Mouse (Mus musculus): ENCODE measurements around the gene Ltb. TPM values are rescaled to one million over a fixed set of nuclear protein-coding genes. Genes with fewer than 3 reads are reported as not detected.

Gene Ltb
- 1.2 and 2.0 TPM in 2 replicates for polyA plus RNA-seq (2015; fragmentation: Nextera tagmentation; extraction: Ambion mirVana)

- H3K36me3 ChIP-seq (replicated peaks) = no peaks in the 10 kb centered on the region
- H3K27me3 ChIP-seq = peaks cover 46% of the 10 kb centered on the region
- H3K4me1 ChIP-seq (replicated peaks) = peaks cover 40% of the 10 kb centered on the region
- peak within 1 kb of the TSS; percentile 49 for H3K4me3 ChIP-seq (replicated peaks)
- WGBS (ENCODE audit: insufficient replicate concordance) = 46% methylated on average over 28 of the region's 28 CpGs
- 0 out of 2 replicates have a peak within 1 kb of the TSS, but pooled peaks have one; percentile 40 for H3K9ac ChIP-seq
- H3K4me2 ChIP-seq = peak within 1 kb of the TSS; percentile 74
- ATAC-seq (ENCODE audit: insufficient read depth) = no peak
- peak within 1 kb of the TSS; percentile 38; the same call in 1 of the 2 replicates for H3K27ac ChIP-seq (replicated peaks)
- H3K9me3 ChIP-seq (replicated peaks) = no peaks in the 10 kb centered on the region
Measured at GRCm38 (mm10) chr17:35193881-35194843, at the start of gene Ltb. Ltb (plus strand) TSS chr17:35194439.

DNA sequence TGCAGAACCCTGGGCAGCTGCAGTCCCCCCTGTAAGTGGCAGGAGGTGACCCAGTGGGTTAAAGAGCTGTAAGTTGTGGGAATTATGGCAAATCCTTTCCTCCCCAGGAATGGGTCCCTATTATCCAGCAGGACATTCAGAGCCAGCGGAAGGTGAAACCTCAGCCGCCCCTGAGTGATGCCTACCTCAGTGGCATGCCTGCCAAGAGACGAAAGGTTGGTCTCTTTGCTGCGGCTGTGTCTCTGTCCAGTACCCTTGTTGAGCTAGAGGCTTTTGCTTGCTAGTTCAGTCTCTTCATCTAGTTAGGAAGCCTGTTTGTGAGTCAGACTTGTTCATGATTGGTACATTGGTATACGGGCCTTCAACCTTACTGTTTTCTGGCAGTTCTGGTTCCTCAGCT is 48.1 kb upstream of the Ltb start:
- Histone ChIP-seq H3K27me3 (no peaks in the 10 kb centered on the region), H3K27ac (replicated peaks) (no peak overlapping the region), H3K4me3 (replicated peaks) (no peak overlapping the region), H3K9ac (no peak overlapping the region), H3K9me3 (replicated peaks) (no peaks in the 10 kb centered on the region), H3K4me2 (no peak overlapping the region), H3K4me1 (replicated peaks) (no peaks in the 10 kb centered on the region), H3K36me3 (replicated peaks) (peaks cover 99% of the 10 kb centered on the region)
- 86% methylated on average over 5 of the region's 5 CpGs for WGBS (ENCODE audit: insufficient replicate concordance)
- ATAC-seq (ENCODE audit: insufficient read depth) = no peak

DNA sequence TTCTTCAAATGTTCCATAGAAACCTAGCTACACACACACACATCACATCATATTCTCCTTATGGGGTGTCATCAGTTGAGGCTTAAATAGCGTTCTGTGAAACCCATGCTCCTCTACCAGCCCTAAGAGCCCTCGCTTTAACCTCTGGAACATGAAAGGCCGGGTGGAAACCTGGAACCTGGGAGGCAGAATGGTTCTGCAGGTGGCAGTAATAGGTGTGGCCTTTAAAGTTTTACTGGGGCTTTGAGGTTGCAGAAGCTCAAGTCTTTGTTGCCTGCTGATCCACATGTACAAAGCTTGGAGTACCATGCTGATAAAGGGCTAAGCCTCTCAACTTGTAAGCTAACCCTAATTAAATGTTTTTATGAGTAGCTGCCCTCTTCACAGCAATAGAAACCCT is 46.9 kb upstream of the Ltb start:
- H3K27me3 ChIP-seq = no peaks in the 10 kb centered on the region
- no peak overlapping the region for H3K9ac ChIP-seq
- H3K36me3 ChIP-seq (replicated peaks) = peaks cover 99% of the 10 kb centered on the region
- ATAC-seq (ENCODE audit: insufficient read depth) = no peak
- 66% methylated on average over 3 of the region's 3 CpGs for WGBS (ENCODE audit: insufficient replicate concordance)
- H3K27ac ChIP-seq (replicated peaks) = no peak overlapping the region
- no peaks in the 10 kb centered on the region for H3K4me1 ChIP-seq (replicated peaks)
- no peak overlapping the region for H3K4me3 ChIP-seq (replicated peaks)
- H3K4me2 ChIP-seq = no peak overlapping the region
- no peaks in the 10 kb centered on the region for H3K9me3 ChIP-seq (replicated peaks)

DNA sequence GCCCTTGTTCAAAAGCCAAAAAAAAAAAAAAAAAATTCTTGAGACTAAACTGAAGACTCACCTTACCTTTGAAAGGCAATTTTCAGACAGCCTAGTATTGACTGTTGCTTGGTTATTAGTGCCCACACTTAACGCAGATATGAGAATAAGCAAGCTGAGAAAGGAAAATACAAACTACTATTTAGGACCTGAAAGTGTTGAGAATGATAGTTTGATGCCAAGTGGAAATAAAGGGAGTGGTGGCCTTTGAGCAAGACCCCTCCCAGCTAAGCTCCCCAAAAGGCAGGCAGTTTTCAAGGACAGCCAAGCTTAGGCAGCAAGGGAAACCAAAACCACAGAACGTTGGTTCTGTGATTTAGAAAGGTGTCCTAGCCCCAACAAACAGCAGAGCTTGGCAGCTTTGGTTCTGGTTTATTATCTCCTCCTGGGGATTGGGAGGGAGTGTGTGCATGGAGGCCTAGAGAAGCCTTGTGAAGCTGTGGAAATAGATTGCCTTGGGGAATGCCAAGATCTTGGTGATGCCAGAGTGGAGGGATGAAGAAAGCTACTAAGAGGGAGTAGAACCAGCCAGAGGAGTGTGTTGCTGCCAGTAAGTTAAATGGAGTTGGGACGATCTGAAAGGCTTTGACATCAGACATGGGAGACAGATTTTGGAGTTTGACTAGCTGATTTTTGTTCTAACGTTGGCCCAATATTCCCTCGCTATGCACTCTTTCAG is 46.2 kb upstream of the Ltb start:
- no peaks in the 10 kb centered on the region for H3K9me3 ChIP-seq (replicated peaks)
- no peak overlapping the region for H3K4me3 ChIP-seq (replicated peaks)
- ATAC-seq (ENCODE audit: insufficient read depth) = no peak
- peaks cover 99% of the 10 kb centered on the region for H3K36me3 ChIP-seq (replicated peaks)
- WGBS (ENCODE audit: insufficient replicate concordance) = 70% methylated on average over 5 of the region's 5 CpGs
- H3K27me3 ChIP-seq = no peaks in the 10 kb centered on the region
- H3K27ac ChIP-seq (replicated peaks) = peak overlapping the region; percentile 10; the same call in 1 of the 2 replicates
- H3K9ac ChIP-seq = no peak overlapping the region
- H3K4me1 ChIP-seq (replicated peaks) = no peaks in the 10 kb centered on the region
- no peak overlapping the region for H3K4me2 ChIP-seq

GRCm38 (mm10) chr17:35152121-35152520 is 42.1 kb upstream of the Ltb start:
- H3K4me2 ChIP-seq = no peak overlapping the region
- 86% methylated on average over 4 of the region's 4 CpGs for WGBS (ENCODE audit: insufficient replicate concordance)
- H3K9me3 ChIP-seq (replicated peaks) = no peaks in the 10 kb centered on the region
- no peak overlapping the region for H3K9ac ChIP-seq
- H3K27ac ChIP-seq (replicated peaks) = no peak overlapping the region
- no peak overlapping the region for H3K4me3 ChIP-seq (replicated peaks)
- H3K36me3 ChIP-seq (replicated peaks) = peaks cover 99% of the 10 kb centered on the region
- no peak for ATAC-seq (ENCODE audit: insufficient read depth)
- H3K27me3 ChIP-seq = no peaks in the 10 kb centered on the region
- H3K4me1 ChIP-seq (replicated peaks) = no peaks in the 10 kb centered on the region

DNA sequence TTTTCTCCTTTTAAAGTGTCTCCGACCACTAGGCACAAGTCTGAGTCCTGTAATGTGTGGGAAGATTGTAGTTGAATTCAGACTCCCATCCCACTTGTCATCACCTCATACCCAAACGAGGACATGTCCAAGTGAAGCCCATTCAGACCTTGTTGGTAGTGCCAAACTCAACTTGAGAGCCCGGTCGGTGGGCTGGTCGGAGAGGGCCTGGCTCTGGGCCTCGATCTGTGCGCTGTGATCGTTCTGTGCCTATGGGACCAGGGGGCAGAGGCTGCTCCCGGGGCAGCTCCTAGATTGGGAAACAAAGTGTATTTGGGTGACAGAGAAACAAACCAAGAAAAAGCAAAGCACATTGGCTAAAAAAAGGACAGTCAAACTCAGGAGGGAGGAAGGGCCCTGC is 41.2 kb upstream of the Ltb start:
- 87% methylated on average over 9 of the region's 9 CpGs for WGBS (ENCODE audit: insufficient replicate concordance)
- no peak for ATAC-seq (ENCODE audit: insufficient read depth)
- H3K36me3 ChIP-seq (replicated peaks) = peaks cover 99% of the 10 kb centered on the region
- H3K4me3 ChIP-seq (replicated peaks) = no peak overlapping the region
- no peaks in the 10 kb centered on the region for H3K27me3 ChIP-seq
- H3K4me1 ChIP-seq (replicated peaks) = no peaks in the 10 kb centered on the region
- no peaks in the 10 kb centered on the region for H3K9me3 ChIP-seq (replicated peaks)
- no peak overlapping the region for H3K9ac ChIP-seq
- H3K4me2 ChIP-seq = no peak overlapping the region
- no peak overlapping the region for H3K27ac ChIP-seq (replicated peaks)

GRCm38 (mm10) chr17:35153931-35154330 is 40.3 kb upstream of the Ltb start:
- Histone ChIP-seq H3K4me2 (no peak overlapping the region), H3K27ac (replicated peaks) (no peak overlapping the region), H3K4me3 (replicated peaks) (no peak overlapping the region), H3K9me3 (replicated peaks) (no peaks in the 10 kb centered on the region), H3K4me1 (replicated peaks) (no peaks in the 10 kb centered on the region), H3K9ac (no peak overlapping the region), H3K36me3 (replicated peaks) (peaks cover 99% of the 10 kb centered on the region), H3K27me3 (no peaks in the 10 kb centered on the region)
- no peak for ATAC-seq (ENCODE audit: insufficient read depth)
- 75% methylated on average over 4 of the region's 4 CpGs for WGBS (ENCODE audit: insufficient replicate concordance)

- no peak for ATAC-seq (ENCODE audit: insufficient read depth)
- H3K27me3 ChIP-seq = no peaks in the 10 kb centered on the region
- H3K4me3 ChIP-seq (replicated peaks) = no peak overlapping the region
- H3K36me3 ChIP-seq (replicated peaks) = peaks cover 99% of the 10 kb centered on the region
- H3K4me2 ChIP-seq = no peak overlapping the region
- no peak overlapping the region for H3K27ac ChIP-seq (replicated peaks)
- H3K4me1 ChIP-seq (replicated peaks) = no peaks in the 10 kb centered on the region
- no peaks in the 10 kb centered on the region for H3K9me3 ChIP-seq (replicated peaks)
- 84% methylated on average over 7 of the region's 7 CpGs for WGBS (ENCODE audit: insufficient replicate concordance)
- H3K9ac ChIP-seq = no peak overlapping the region
Measured at GRCm38 (mm10) chr17:35154616-35155015, 39.6 kb upstream of the Ltb start.

GRCm38 (mm10) chr17:35155451-35155850 is 38.8 kb upstream of the Ltb start:
- Histone ChIP-seq H3K4me1 (replicated peaks) (no peaks in the 10 kb centered on the region), H3K27ac (replicated peaks) (no peak overlapping the region), H3K4me3 (replicated peaks) (no peak overlapping the region), H3K36me3 (replicated peaks) (peaks cover 99% of the 10 kb centered on the region), H3K4me2 (no peak overlapping the region), H3K27me3 (no peaks in the 10 kb centered on the region), H3K9ac (no peak overlapping the region), H3K9me3 (replicated peaks) (no peaks in the 10 kb centered on the region)
- 90% methylated on average over 12 of the region's 12 CpGs for WGBS (ENCODE audit: insufficient replicate concordance)
- ATAC-seq (ENCODE audit: insufficient read depth) = no peak

DNA sequence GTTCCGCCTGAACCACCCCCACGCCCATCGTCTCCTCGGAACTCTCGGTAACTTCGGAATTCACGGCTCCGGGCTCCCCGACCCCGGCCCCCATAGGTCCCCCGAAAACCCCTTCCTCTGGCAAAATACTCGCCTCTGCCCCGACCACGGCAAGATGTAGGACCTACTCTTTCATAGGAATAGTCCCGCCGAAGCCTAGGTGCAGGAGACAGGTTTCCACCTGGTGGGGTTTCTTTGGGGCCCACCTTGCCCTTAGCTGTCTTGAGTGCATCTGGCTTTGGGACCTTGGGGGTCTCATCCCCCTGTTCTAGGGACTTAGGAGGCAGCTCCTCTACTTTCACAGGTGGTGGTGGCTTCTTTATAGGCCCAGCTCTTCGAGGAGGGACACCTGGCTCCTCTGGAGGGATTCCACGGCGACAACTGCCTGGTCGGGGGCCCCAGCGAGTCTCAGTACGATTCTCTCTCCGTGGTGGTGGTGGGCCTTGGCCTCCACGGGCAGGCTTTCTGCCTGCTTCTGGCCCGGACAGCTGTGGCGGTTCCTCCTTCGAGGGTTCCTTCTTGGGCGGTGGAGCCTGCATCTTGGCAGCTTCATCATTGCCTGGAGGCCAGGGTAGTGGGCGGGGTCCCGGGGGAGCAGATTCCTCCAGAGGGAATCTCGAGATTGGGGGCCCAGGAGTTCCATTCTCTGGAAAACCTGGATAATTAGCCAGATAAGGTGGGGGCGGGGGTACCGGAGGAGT is 37.6 kb upstream of the Ltb start:
- peaks cover 100% of the 10 kb centered on the region for H3K36me3 ChIP-seq (replicated peaks)
- H3K4me3 ChIP-seq (replicated peaks) = no peak overlapping the region
- WGBS (ENCODE audit: insufficient replicate concordance) = 86% methylated on average over 33 of the region's 33 CpGs
- H3K27ac ChIP-seq (replicated peaks) = no peak overlapping the region
- H3K27me3 ChIP-seq = no peaks in the 10 kb centered on the region
- no peak for ATAC-seq (ENCODE audit: insufficient read depth)
- H3K4me2 ChIP-seq = no peak overlapping the region
- H3K4me1 ChIP-seq (replicated peaks) = peaks cover 3% of the 10 kb centered on the region
- H3K9ac ChIP-seq = no peak overlapping the region
- no peaks in the 10 kb centered on the region for H3K9me3 ChIP-seq (replicated peaks)

- H3K36me3 ChIP-seq (replicated peaks) = peaks cover 100% of the 10 kb centered on the region
- no peak overlapping the region for H3K4me2 ChIP-seq
- H3K4me1 ChIP-seq (replicated peaks) = peaks cover 10% of the 10 kb centered on the region
- H3K4me3 ChIP-seq (replicated peaks) = no peak overlapping the region
- no peak overlapping the region for H3K9ac ChIP-seq
- no peak for ATAC-seq (ENCODE audit: insufficient read depth)
- H3K27ac ChIP-seq (replicated peaks) = no peak overlapping the region
- WGBS (ENCODE audit: insufficient replicate concordance) = 86% methylated on average over 8 of the region's 8 CpGs
- H3K9me3 ChIP-seq (replicated peaks) = no peaks in the 10 kb centered on the region
- no peaks in the 10 kb centered on the region for H3K27me3 ChIP-seq
Measured at GRCm38 (mm10) chr17:35157254-35157653, 37.0 kb upstream of the Ltb start.

All from liver, embryonic 15.5 days (tissue).